Mouse (Mus musculus) megakaryocyte-erythroid progenitor cell, adult 5-6 weeks (primary cell): ENCODE measurements around the gene Sesn1. TPM values are rescaled to one million over a fixed set of nuclear protein-coding genes. Genes with fewer than 3 reads are reported as not detected.

Experiments used
- ATAC-seq: replicated peaks from 2 replicates; pipeline ENCODE4 v1.8.0; 2016; ENCODE audit warnings: mild to moderate bottlenecking, inconsistent platforms; ENCODE audit not compliant: severe bottlenecking, poor library complexity, low FRiP score, low TSS enrichment
- total RNA-seq, 2 experiments: library from RNA; stranded (forward) in 1 of 2; stranded (reverse) in 1 of 2; fragments of 200-1000, 215-1000 nt in 1 of 2; fragments of >200 nt in 1 of 2; fragmentation: Nextera tagmentation in 1 of 2; gene quantifications; 2 replicates each; pipeline ENCODE4 v1.2.3; 2014 to 2017

Gene Sesn1
- total RNA-seq, 2 experiments from 2014 or later = 20.4 to 22.6 TPM

DNA sequence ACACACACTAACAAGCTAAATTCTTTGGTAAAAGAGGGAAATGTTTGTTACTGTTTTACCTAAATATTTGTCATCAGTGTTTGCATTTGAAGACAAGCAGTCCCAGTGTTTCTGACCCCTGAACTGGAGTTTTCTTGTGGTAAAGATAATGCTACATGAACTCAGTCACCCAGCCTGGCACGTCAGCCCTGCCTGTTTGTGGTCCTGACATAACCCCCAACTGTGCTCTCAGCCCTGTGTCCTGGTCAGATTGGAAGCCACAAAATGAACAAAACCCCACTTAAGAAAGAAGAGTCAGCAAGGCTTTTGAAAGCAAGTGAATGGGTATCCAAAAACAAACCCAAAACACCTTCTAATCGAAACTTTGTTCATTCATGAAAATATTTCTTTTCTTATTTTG, 53.3 kb downstream of the Sesn1 start:
- ATAC-seq = peak; percentile 47; the same call in 1 of the 2 replicates

DNA sequence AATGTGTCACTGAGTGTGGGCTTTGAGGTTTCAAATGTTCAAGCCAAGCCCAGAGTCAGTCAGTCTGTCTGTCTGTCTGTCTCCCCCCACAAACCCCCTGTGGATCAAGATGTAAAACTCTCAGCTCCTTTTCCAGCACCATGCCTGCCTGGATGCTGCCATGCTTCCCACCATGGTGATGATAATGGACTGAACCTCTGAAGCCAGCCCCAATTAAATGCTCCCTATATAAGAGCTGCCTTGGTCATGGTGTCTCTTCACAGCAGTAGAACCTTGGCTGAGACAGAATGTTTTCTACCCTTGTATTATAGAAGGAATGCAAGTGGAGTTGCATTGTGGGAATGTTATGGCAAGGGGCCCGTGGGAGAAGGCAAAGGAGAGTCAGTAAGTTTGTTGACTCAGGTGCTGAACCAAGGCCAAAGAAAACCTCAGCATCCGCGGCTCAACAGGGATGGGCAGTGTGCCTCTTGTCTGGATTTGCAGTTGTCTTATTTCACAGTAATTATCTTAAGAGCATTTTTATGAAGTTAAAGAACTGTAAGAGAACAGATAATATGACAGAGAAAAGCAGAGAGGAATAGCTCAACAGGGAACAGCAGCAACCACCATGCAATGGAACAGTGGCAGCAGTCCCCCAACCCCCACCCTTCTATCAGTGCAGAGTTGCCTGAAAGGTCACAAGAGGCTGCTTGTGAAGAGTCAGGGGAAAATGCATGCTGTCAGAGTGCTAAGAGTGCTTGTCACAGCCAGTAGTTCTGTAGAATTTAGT, 56.5 kb downstream of the Sesn1 start:
- no peak for ATAC-seq

DNA sequence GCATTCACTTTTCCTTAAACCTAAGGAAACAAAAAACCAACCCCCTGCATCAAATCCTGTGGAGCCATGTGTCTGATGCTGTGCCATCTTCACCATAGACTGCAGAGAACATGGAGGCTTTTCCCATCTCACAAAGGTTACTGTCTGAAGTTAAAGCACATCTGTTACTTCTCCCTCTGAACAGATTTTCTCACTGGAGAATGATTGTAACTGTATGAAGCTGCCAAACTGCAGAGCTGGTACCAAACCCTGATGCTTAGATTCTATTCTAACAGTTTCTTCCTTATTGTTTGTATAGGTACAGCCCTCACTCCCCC, 57.1 kb downstream of the Sesn1 start:
- no peak for ATAC-seq

DNA sequence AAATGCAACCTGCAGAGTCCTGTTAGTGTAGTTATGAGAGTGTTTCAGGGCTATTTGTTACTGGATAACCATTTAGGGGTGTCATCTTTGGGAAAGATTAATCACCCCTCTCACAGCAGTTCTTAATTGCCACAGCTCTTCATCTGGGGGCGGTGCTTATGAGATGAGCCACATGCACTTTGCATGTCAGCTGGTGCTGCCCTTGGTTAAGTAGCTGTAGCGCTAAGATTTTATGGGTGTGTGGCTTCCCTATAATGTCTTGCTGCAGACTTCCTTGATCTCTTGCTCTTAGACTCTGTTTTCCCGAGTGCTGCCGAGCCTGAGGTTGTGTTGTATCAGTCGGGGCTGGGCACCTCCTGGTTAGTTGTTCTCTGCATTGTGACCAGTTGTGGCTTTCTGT, 58.2 kb downstream of the Sesn1 start:
- no peak for ATAC-seq

GRCm38 (mm10) chr10:41870101-41870500, 60.4 kb downstream of the Sesn1 start:
- ATAC-seq = no peak

- peak; percentile 82 for ATAC-seq
Measured at GRCm38 (mm10) chr10:41871564-41871963, 61.8 kb downstream of the Sesn1 start.

DNA sequence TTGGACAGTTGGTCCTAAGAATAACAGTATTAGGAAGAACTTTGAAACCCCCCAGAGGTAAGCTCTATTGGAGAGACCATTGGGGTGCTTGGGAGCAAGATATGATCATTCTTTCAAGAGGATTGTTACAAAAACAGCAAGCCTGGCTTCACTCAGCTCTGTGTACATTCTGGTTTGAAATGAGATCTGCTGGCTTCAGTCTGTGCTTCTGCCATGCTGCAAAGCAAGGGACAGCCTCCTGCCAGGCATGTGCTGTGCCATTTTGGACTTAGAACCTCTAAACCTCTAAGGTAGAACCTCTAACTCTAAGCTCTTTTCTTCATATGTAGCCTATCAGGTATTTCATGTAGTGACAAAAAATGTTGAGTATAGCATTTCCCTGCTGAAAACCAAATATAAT, 65.9 kb downstream of the Sesn1 start:
- no peak for ATAC-seq

DNA sequence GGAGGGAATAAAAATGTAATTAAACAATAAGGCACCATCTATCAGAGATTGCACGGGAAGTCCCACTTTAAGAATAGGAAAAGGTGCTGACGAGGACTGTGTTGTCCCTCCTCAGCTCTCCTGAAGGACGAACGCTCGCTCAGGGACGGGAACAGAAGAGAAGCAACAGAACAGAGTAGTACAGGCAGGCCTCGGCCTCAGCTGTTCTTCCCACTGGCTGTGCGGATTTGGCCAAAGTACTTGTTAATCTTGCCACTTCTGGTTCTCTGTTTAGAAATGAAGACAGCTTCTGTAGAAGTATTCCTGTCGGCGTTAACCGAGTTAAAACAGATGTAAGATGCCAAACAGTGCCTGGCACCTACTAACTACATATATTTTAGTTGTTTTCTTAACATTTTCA, 68.6 kb downstream of the Sesn1 start:
- ATAC-seq = no peak

GRCm38 (mm10) chr10:41879675-41880074, 69.9 kb downstream of the Sesn1 start:
- ATAC-seq = no peak

- no peak for ATAC-seq
Measured at GRCm38 (mm10) chr10:41880206-41880605, 70.5 kb downstream of the Sesn1 start.

DNA sequence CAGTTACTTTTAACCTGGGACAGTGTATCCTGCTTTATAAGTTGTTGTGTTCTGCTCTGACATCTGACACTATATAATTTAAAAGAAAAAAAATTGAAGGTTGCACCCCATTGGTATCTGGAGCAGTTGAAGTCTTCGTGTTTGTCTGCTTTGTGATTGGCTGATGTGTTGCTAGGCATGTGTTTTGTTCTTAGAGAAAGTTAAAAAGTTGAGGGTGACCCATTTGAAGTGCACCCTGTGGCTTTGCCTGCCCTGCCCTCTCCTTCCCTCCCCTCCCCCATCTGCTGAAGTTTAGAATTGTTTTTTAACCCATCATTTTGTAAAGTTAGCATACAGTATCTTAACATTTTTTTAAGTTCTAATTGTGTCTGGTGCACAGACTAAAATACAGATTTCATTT, 71.0 kb downstream of the Sesn1 start:
- ATAC-seq = no peak

DNA sequence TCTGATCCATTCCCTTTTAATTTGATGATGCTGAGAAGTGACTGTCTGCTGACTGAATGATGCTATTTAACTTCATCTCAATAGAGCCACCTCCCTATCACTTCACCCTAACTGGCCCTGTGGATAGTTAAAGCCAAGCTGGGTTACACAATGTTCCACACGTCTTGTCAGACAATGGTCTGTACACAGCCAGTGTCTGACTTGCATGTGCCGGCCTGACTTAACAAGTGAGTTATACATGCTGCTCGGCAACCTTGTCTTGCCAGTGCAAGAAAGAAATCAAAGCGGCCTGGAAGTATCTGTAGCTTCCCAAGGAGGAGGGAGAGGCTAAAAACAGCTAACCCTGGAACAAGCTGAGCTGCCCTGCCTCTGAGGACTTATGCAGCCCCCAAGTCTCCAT, 71.7 kb downstream of the Sesn1 start:
- no peak for ATAC-seq

DNA sequence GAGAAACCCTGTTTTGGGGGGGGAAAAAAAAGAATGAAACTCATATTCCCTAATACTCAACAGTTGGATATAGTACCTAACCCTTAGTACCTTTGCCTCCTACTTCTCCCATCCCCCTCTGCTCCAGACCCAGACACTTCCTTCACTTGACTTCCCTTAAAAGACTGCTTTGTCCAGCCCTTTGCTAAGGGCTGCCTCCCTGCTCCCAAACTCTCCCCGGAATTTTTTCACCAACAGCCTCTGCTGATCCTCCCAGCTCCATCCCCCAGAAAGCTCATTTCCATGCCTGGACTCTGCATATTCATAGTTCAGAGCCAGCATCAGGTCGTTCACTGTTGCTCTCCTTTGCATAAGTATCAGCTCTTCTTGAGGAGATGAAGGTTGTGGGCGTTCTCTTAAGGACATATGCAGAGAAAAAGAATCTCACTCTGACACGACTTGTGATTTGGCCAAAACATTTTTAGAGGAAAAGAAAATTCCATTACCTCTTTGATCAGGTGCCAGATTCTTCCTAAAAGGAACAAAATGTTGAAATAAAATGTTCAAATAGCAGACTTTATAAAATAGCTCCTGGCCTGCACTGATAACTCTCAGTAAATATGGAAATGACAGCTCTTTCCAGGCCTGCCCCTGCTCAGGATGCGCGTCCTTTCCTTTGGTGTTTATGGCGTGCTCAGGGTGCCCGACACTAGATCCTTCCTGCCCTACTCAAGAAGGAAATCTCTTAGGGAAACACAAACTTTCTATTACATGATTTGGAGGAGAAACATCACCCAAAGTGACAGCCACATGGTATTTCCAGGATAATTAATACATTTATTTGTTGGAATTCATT, 74.2 kb downstream of the Sesn1 start:
- no peak for ATAC-seq

- ATAC-seq = peak; percentile 91
Measured at GRCm38 (mm10) chr10:41887080-41887821, 77.5 kb downstream of the Sesn1 start.

- peak; percentile 72 for ATAC-seq
Measured at GRCm38 (mm10) chr10:41888365-41888941, 78.7 kb downstream of the Sesn1 start.

GRCm38 (mm10) chr10:41889566-41889965, 79.8 kb downstream of the Sesn1 start:
- no peak for ATAC-seq

DNA sequence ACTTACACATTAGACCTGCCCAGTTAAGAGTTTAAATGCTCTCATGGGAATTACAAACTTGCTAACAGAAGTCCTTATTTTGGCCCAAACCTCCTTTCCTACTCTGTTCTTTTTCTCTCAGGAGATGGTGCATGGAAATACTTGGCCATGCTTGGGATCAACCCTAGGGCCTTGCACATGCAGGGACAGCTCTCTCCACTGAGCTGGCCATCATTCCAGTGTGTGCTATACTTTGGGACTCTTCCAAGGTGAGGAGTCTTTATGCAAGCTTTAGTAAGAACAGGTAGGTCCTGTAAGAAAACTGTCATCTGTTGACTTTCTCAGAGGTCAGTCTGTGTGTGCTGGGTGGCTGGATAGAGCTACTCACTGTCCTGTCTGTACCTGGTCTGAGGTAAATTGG, 80.8 kb downstream of the Sesn1 start:
- ATAC-seq = no peak

DNA sequence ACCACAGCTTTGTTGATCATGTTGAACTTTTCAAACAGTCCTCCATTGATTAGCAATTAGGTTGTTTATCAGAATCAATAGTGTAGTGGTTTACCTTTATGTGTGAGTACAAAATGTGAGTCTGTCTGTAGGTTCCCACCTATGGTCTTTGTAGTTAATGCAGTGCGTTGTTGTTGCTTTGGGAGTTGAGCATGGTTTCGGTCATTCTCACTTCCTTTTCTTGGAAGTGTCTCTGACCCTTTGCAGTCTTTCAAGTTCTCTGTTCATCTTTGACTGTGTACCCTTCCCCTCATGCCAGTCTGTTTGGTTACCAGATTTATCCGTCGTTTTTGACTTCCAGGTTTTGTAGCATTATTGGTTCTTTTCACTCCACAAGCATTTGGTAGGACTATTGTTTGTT, 81.6 kb downstream of the Sesn1 start:
- ATAC-seq = no peak

GRCm38 (mm10) chr10:41893433-41894411, 84.0 kb downstream of the Sesn1 start:
- no peak for ATAC-seq
